Mouse (Mus musculus): ENCODE measurements at regions not wholly inside any gene's neighbourhood (a gene's known extent, or its start where the extent isn't known, plus 50 kb on each side); places are given as distances from the start of the nearest gene placed in this dataset.

DNA sequence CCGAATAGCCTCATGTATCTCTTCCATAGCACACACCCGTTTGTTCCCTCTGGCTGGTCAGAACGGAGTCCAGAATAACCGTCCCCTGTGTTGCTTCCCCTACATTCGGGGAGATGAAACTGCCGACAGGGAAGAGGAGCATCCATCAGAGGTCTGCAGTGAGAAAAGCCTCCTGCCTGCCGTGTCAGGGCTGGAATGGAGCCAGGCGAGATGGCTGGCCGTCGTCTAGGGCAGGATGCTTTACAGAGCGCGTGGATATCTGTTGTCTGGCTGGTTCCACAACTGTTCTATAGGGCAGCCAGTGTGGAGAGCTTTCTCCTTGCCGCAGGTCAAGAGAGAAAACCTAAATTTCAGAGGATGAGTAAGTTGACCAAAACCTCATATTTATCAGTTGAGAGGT, 209.2 kb downstream of the Il20rb start:
- WGBS: 87% methylated on average over 13 of the region's 13 CpGs
- no peak overlapping the region for H3K4me3 ChIP-seq (ENCODE audit: control insufficient read depth, insufficient read depth, low read length)
- H3K27ac ChIP-seq (ENCODE audit: control insufficient read depth, insufficient read depth, low read length): no peak overlapping the region
- no peaks in the 10 kb centered on the region for H3K36me3 ChIP-seq (ENCODE audit: control insufficient read depth, insufficient read depth, low read length)
- H3K27me3 ChIP-seq (ENCODE audit: control insufficient read depth, insufficient read depth, low read length): no peaks in the 10 kb centered on the region
- TF ChIP-seq CTCF (IDR thresholded peaks at IDR 0.05; ENCODE audit: borderline replicate concordance, control insufficient read depth, extremely low read depth, insufficient read depth, low read length, poor library complexity) (no peak), POLR2A (IDR thresholded peaks at IDR 0.05; ENCODE audit: control insufficient read depth, extremely low read depth, insufficient read depth, low read length, poor library complexity) (no peak)
- H3K4me1 ChIP-seq (replicated peaks; ENCODE audit: control insufficient read depth, insufficient read depth, low read length): no peaks in the 10 kb centered on the region
- DNase-seq: no peak

DNA sequence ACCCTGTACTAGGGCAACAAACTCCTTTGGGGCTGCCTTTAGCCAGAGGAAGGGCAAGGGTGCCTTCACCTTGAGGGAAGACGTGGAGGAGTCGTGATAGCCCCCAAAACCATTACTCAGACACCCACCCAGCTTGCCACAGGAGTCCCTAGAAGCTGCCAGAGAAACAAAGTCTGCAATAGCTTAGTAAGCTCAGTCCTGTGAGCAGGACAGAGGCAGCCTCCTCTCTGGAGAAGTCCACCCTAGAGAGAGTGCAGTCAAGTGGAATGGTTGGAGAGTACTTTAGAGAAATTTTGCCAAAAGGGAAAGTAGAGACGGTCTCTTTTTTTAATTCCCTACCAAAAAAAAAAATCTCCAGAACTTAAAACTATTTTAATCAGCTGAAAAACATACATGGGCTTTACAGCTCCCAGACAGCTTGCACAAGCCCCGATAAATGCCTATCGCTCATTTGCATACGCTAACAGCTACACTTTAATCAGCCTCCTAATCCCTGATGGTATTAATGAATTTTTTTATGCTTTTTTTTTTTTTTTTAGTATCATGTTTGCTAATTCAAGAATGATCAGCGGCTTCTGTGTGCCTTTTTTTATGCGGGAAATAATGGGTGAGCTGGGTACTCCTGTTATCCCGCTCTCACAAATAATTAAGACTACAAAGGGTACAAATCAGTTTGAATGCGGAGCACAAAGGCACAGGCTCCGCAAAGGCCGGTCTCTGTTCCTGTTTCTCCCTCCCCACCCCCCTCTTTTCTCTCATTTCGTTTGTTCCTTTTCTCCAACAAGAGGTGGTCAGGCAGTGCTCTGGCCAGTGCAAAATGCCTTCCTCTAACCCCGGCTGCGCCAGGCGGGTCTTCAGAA, 219.8 kb downstream of the Il20rb start:
- WGBS: 62% methylated on average over 16 of the region's 16 CpGs
- no peak overlapping the region for H3K4me3 ChIP-seq (ENCODE audit: control insufficient read depth, insufficient read depth, low read length)
- no peaks in the 10 kb centered on the region for H3K4me1 ChIP-seq (replicated peaks; ENCODE audit: control insufficient read depth, insufficient read depth, low read length)
- no peak overlapping the region for H3K27ac ChIP-seq (ENCODE audit: control insufficient read depth, insufficient read depth, low read length)
- no peaks in the 10 kb centered on the region for H3K27me3 ChIP-seq (ENCODE audit: control insufficient read depth, insufficient read depth, low read length)
- no peak for DNase-seq
- TF ChIP-seq CTCF (IDR thresholded peaks at IDR 0.05; ENCODE audit: borderline replicate concordance, control insufficient read depth, extremely low read depth, insufficient read depth, low read length, poor library complexity): no peak
- no peak for TF ChIP-seq POLR2A (IDR thresholded peaks at IDR 0.05; ENCODE audit: control insufficient read depth, extremely low read depth, insufficient read depth, low read length, poor library complexity)
- no peaks in the 10 kb centered on the region for H3K36me3 ChIP-seq (ENCODE audit: control insufficient read depth, insufficient read depth, low read length)

DNA sequence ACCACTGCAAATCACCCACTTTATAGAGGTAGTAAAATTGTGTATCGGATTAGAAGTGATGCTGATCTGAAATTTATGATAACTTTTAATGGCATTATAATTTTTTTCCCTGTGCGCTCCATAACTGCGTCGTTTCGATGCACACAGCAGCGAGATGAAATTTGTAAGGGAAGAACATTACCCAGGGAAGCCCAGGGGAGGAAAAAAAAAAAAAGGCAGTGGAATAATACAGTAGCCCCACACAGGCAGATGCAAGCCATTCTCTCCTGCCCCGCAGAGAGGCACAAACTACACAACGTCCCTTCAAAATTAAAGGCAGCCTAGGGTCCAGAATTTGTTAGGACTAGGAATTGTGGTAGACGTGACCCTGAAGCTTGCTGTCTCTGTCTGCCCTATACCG, 234.2 kb downstream of the Il20rb start:
- TF ChIP-seq POLR2A (IDR thresholded peaks at IDR 0.05; ENCODE audit: control insufficient read depth, extremely low read depth, insufficient read depth, low read length, poor library complexity) (no peak), CTCF (IDR thresholded peaks at IDR 0.05; ENCODE audit: borderline replicate concordance, control insufficient read depth, extremely low read depth, insufficient read depth, low read length, poor library complexity) (no peak)
- WGBS: 88% methylated on average over 10 of the region's 10 CpGs
- no peaks in the 10 kb centered on the region for H3K27me3 ChIP-seq (ENCODE audit: control insufficient read depth, insufficient read depth, low read length)
- no peak overlapping the region for H3K4me3 ChIP-seq (ENCODE audit: control insufficient read depth, insufficient read depth, low read length)
- no peaks in the 10 kb centered on the region for H3K4me1 ChIP-seq (replicated peaks; ENCODE audit: control insufficient read depth, insufficient read depth, low read length)
- H3K27ac ChIP-seq (ENCODE audit: control insufficient read depth, insufficient read depth, low read length): no peak overlapping the region
- DNase-seq: no peak
- H3K36me3 ChIP-seq (ENCODE audit: control insufficient read depth, insufficient read depth, low read length): no peaks in the 10 kb centered on the region

Measured in thymus, adult 2 months (tissue).